Mouse (Mus musculus): ENCODE results near the gene Aunip. TPM values are rescaled to one million over a fixed set of nuclear protein-coding genes. Genes with fewer than 3 reads are reported as not detected.
A peak's percentile ranks its signal among the peaks of the same experiment; 100 is the strongest.

Aunip gene
- total RNA-seq, 2 experiments from 2014 or later: 24.2 to 25.6 TPM

DNA sequence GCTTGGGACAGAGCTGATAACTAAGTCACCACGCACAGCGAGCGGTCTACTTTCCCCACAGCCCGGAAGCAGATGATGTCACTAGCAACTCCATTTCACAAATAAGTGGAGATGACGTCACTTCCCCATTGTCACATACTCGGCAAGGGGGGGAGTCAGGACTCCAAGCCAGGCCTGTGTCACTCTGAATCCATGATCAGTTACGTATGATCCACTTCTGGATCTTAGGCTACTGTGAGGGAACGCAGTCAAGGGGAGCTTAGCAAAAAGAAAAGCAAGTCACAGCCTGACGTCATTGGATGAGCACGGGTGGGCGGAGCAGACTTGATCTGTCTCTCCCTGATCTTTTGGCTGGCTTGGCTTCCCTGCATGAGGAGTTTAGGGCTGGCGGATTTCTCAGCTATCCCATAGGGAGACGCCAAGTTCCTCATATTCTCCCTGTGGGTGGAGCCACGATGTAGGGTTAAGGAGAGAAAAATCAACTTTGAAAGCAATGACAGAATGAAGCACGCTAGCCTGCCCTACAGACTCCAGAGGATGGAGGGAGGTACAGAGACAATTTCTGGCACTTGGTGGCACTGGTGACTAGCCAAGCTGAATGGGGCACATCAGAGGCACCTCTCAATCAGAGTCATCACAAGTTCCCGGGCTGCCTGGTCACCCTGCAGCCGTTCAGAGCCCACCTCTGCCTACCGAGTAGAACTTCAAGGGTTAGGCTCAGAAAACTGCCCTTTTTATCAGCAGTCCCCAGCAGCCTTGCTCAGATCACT is 37.6 kb downstream of the Aunip start:
- peak; percentile 75 for ATAC-seq (replicated peaks; ENCODE audit: poor library complexity, severe bottlenecking)

DNA sequence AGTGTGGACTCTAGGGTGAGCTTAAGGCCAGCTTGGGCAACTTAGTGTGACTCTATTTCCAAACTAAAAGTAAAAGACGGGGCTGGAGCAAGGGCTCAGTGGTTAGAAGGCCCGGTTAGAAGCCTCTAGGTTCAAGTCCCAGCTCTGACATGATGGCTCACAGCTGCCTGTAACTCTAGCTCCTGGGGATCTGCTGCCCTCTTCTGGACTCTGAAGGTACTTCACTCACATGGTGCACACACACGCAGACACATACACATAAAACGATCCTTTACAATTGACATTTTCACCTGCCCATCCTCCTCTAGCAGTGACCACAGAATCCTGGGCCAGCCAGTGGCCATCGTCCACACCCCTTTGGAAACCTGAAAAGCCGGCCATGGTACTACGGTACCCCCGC is 39.1 kb downstream of the Aunip start:
- no peak for ATAC-seq (replicated peaks; ENCODE audit: poor library complexity, severe bottlenecking)

DNA sequence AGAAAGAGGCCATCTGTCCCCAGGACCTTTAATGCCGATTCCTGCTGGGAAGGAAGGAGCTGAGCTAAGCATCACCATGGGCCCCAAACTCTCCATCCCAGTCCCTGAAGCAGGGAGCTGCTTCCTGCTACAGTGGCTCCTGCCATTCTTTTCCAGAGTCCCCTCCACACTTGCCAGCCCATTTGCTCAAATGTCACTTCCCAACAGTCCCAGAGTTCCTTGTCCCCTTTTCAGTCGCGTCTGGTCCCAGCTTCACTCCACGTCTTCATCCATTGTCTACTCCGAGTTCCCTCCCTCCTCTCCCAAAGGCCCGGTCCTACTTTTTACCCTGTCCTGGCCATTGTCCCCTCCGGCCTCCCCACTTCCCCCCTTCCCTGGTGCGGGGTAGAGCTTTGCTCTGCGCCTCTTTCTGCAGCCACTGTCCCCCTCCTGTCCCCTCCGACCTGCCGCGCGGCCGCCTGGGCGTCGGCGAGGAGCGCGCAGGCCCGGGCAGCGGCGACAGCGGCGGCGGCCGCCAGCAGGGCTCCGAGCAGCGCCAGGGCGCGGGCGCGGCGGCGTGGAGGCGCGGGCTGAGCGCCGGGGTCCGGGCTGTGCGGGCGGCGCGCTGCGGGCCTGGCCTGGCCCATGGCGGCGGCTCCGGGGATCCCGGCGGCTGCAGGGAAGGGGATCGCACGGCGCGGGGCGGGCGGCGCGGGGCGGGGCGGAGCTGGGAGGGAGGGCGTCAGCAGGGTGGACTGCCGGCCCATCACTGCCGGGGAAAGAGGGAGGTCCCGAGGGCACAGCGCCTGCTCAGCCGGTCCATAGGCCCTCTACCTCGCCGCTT is 40.9 kb downstream of the Aunip start, which contains the start of gene Selenon:
Selenon (minus strand) TSS at position 673 of the 823 bp plus-strand sequence.
- peak; percentile 12 for ATAC-seq (replicated peaks; ENCODE audit: poor library complexity, severe bottlenecking)

DNA sequence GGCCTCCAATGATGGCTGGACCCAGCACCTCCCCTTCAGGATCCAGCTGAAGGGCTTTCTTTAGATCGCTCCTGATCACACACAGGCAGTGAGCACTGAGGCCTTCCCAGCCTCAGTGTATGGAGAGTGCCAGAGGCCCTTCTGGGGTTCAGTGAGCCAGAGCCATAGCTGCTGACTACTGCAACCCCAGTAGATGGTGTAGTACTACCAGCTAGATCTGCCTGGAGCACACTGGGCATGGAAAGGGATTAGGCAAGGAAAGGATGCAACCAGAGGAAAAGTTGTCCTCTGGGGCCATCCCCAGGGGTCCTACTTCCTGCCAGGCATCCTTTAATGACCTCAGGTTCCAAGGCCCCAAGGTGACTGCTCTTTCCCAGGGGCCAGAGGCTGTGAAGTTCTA is 42.8 kb downstream of the Aunip start:
- ATAC-seq (replicated peaks; ENCODE audit: poor library complexity, severe bottlenecking): no peak

DNA sequence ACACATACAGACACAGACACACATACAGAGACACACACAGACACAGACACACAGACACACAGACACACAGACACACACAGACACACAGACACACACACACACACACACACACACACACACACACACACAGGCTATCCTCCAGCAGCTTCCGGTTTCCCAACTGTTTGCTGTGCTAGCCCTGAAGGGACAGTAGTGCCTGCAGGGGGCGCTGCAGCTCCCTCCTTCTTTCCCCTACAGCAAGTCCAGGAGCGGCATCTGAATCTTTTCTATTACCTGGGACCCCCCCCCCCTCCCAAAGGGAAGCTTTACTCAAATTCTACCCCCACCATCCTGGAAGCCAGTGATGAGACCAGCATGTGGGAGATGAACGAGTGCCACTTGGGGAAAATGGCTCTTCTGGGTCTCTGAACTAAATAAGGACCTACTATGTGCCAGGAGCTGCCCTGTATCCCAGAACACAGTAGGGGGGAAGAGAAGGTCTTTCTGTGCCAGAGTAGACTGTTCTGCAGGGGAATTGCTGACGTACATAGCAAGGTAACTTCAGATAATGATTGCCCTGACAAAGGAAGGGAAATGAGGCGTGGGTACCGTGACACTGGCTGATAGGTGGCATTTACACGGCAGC is 45.3 kb downstream of the Aunip start:
- 0 out of 2 replicates have a peak, but pooled peaks have one; percentile 20 for ATAC-seq (replicated peaks; ENCODE audit: poor library complexity, severe bottlenecking)

DNA sequence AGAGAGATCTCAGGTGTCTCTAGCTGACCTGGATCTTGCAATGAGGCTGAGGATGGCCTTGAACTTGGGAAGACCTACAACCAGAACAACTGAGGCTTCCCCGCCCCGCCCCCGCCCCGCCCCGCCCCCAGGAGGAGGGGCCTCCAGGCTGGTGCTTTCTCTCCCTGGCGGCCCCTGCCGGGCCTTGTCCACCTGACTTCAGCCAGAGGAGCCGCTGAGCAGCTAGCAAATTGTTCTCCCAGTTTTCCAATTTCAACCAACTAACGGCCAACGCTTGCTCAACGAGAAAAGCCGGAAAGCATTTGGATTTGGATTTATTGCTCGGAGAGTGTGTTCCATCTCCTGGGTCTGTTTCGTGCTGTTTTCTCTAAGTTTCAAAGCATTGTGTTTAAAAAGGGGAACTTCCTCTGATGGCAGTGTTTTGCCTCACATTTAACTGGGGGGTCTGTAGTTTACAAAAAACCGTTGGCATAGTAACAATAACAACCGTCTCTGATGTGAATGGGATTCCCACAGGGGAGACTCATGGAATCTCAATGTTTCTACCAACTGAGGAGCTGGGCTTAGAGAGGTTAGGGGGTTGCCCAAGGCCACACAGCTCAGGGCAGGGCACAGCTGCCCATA is 46.9 kb downstream of the Aunip start:
- peak; percentile 62 for ATAC-seq (replicated peaks; ENCODE audit: poor library complexity, severe bottlenecking)

DNA sequence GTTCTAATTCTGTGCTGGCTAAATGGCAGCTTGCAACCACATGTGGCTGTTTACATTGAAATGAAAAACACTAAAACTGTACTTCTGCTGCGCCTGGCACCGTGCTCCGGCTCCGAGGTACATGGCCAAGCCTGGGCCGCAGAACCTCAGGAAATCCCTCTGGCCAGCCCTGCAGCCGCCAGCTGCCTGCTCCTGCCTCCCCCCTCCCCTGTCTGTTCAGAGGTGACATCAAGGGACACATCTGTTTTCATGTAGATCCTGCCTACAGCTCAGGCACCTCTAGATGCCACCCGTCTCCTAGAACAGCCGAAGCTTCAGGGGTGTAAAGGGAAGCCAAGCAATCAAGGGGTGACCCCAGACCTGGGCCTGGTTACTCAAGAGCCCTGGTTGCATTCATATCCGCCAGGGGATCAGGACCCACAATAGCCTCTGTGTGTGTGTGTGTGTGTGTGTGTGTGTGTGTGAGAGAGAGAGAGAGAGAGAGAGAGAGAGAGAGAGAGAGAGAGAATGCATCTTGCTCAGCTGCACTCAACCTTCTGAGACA is 47.8 kb downstream of the Aunip start:
- ATAC-seq (replicated peaks; ENCODE audit: poor library complexity, severe bottlenecking): peak; percentile 72

DNA sequence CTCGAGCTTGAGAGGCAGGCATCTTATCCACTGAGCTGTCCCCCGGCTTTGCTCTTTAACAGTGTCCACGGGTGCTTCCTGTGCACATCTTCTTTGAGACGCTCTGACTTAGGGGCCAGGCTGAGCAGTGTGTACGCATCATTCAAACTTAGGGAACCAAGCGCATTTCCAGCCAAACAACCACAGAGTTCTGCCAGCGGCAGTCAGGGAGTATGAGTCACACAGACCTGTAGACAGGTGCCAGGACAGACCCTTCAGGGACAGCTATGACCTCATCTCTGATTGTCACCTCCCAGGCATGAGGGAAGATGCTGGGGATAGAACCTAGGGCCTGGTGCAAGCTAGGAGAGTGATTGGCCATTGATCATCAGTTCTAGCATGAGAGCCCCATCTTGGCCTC is 48.4 kb downstream of the Aunip start:
- peak; percentile 12 for ATAC-seq (replicated peaks; ENCODE audit: poor library complexity, severe bottlenecking)

DNA sequence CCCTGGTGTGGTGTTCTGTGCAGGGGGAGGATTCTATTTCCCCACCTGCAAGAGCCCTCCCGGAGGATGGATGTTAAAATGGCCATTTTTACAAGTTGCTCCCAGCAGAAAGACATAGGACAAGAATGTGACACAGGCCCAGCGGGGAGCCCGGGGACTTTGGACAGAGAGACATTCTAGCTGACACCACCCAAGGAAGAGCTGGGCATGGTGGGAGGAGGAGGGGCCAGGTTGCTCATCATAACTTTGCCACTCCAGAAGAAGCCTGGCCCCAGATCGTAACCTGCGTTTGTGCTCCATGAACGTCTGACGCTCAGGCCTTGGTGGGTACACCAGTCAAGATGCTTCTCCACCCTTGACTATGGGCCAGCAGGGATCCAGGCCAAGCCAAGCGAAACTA is 49.9 kb downstream of the Aunip start:
- ATAC-seq (replicated peaks; ENCODE audit: poor library complexity, severe bottlenecking): no peak

DNA sequence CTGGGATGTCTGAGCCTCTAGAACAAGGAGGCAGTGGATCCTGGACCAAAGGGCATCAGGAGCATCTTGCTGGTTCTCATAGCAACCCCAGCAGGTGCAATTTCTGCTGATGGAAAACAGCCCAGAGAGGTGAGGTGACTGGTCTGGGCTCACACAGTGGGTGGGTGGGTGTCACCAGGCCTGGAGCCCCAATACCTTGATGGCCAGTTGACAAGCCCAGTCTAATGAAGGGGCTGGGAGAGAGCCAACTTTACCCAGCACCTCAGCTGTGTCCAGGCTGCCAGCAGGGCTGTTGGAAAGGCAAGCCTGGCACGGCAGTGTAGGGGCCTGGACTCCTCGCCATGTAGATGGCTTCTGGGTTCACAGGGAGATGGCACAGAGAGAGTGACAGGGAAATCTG is 51.2 kb downstream of the Aunip start:
- no peak for ATAC-seq (replicated peaks; ENCODE audit: poor library complexity, severe bottlenecking)

DNA sequence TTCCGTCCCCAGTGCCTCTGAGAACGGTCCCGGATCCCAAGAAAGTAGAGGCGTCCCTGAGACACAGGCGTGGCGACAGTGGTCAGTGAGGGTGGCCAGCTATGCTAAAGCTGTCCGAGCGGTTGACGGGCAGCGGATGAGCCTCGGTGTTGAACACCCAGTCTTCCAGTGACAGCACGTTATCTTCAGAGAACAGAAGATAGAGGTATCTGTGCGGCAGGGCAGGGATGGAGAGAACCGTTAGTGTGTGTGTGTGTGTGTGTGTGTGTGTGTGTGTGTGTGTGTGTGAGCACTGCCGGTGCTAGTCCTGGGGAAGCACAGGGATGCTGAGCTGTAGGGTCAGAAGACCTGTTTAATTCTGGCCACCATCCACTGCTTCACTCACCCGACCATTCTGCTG is 52.8 kb downstream of the Aunip start:
- ATAC-seq (replicated peaks; ENCODE audit: poor library complexity, severe bottlenecking): no peak

DNA sequence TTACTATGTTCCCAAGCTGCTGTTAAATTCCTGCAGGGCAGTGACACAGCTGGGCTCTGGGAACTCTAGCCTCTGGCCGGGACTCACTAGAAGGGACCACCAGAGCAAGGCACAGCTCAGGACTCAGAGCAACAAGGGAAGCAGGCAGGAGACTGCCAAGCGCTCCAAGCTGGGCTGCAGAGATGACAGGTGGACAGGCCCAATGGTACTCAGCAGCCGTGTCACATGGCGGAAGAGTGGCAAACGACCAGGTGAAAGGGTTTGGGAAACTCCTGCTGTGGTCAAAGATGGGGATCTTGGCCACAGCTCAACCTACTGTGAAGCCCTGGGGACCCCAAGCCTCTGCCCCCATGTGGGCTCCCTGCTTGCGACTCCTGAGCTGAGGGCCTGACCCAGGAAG is 53.3 kb downstream of the Aunip start:
- ATAC-seq (replicated peaks; ENCODE audit: poor library complexity, severe bottlenecking): no peak

DNA sequence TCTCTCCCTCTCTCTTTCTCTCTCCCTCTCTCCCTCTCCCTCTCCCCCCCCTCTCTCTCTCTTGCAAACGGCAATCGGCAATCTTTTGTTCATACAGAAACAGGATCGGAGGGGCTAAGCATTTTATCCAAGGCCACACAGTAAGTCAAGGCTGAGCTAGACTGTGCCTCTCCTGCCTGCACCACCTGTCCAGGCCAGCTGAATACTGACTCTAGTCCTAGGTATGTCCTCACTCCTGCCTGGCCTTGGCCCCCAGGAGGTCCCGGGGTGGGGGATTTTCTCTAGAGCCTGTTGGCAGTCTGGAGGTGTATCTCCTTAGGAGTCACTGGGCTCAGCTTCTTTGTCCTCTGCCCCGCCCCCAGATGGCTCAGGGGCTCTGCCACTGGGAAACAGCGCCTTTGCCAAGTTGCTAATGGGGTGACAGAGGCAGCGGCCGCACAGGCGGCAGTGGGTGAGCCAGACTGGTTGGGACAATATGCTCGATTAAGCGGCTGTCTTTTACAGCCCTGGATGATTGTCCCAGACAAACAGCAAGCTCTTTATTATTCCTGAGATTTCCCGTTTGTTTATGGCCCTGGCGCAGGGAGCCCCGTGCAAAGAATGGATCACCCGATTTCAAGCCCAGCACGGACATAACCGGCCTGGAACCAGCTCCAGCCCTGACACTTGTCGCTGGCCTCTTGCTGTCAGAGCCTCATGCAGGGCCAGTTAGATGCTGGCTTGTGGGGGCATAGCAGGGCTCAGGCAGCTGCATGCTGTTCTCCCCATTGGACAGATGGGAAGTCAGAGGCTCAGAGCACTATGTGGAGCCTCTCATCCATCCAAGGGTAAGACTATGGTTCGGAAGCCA is 56.8 kb downstream of the Aunip start:
- no peak for ATAC-seq (replicated peaks; ENCODE audit: poor library complexity, severe bottlenecking)

DNA sequence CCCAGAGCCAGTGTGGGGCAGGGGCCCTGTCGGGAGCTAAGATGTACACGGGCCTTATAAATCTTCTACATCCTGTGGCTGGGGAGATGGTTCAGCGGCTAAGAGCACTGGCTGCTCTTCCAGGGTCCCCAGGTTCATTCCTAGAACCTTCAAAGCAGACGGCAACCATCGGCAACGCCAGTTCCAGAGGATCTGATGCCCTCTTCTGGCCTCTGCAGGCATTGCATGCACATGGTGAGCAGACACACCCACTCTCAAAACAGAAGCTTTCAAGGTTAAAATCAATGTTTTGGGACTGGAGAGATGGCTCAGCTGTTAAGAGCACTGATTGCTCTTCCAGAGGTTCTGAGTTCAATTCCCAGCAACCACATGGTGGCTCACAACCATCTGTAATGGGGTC is 58.4 kb downstream of the Aunip start:
- ATAC-seq (replicated peaks; ENCODE audit: poor library complexity, severe bottlenecking): no peak

DNA sequence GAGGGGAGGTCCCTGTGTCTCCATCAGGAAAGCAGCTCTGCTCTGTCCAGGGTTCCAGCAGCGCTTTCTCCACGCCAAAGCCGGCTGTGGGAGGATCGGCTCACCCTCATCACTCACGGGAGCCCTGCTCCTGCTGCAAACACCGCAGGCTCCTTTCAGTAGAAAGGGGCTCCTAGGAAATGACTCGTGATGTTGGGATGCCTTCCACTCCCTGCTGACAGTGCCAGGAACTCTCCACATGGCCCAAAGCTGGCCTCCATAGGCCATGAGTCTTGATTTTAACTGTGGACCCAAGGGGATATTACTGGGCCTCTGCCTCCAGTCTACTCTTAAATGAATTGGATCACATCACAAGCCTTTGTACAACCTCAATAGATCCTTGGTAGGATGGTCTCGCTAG is 59.0 kb downstream of the Aunip start:
- ATAC-seq (replicated peaks; ENCODE audit: poor library complexity, severe bottlenecking): no peak

DNA sequence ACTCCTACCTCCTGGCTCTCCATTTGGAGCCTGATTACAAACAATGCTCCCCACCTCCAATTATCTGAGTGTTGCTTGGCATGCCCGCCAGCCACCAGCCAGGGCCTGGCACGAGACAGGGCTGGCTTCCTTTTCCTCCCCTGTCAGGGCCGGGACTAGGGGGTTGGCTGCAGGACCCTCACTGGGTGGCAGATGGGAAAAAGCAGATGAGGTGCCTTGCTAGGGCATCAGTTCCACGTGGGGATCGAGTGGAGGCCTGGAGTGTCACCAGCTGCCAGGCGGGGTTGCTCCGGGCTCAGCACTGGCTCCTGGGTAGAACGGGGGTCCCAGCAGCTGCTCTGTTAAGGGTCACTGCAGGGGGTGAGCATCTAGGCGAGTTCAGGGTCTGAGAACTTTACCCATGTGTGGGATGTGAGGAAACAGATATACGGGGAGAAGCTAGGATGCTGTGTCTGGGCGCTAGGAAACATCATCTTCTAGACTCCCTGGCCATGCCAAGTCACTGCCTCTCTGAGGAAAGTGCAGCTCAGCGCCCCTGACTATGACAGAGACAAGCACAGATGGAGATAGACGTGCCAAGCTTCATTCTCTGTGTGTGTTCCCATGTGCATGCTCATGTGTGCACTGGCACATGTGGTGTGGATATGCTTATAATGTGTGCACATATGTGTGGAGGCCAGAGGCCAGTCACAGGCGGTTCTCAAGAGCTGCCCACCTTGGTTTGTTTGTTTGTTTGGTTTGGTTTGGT is 60.1 kb downstream of the Aunip start:
- ATAC-seq (replicated peaks; ENCODE audit: poor library complexity, severe bottlenecking): no peak

DNA sequence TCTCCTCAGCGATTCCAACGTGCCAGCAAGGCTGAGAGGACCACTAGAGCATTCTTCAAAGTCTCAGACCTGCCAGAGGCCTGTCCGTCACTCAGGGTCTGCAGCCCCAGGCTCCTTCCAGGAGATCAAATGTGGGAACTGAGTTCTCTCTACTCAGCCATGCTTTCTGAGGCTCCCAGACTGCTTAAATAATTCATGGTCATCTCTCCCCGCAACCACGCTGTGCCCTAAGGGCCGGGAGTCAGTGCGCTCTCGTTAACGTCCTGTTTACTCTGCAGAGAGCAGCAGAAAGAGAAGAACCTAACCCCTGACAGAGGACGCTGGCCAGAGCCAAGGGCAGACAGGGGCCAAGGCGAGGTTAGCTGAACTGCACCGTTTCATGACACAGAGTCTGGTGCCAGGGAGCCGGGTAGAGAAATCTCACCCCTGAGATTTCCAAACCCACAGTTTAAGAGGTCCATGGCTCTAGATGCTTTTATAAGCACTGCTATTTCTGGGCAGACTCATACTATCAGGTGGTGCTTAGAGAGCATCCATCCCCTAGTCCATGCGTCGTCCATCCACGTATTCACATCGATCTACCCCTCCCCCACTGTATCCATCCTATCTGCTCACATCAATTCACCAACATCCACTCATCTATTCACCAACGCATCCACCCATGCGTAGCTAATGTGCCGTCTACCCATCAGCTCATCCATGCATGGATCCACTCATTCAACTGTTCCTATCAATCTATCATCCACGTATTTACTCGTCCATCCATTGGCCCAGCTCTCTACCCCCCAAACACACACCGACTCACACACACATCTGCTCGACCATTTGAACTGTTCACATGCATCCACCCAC is 61.9 kb downstream of the Aunip start:
- no peak for ATAC-seq (replicated peaks; ENCODE audit: poor library complexity, severe bottlenecking)

Measured in granulocyte monocyte progenitor cell, adult 5-6 weeks (primary cell).